8 mouse cellular contexts compared by ENCODE assay signal in the genomic region with DNA sequence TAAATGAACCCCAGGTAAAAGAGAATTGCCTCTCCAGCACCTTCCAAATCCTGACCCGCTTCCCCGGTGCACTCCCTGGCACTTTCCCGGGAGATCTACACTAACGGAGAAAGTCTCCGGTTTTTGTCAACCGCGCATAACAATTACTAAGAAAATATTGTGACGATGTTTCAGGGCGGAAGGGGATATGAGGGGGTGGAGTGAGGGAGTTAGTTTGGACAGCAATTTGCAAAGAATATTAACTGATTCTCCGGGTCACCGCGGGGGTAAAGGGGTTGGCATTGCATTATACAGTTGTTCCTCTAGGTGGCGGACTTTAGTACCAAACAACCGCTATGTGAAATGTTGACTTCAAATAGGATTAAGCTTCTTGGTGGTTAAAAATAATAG. TPM values are rescaled to one million over a fixed set of nuclear protein-coding genes. Genes with fewer than 3 reads are reported as not detected.
DNase-seq lines count a peak whose midpoint lies in the region; ATAC-seq lines count a peak whose summit lies in the region.

No protein-coding gene starts in this region.

- H3K4me1 ChIP-seq in megakaryocyte, embryonic 14.5 days, result no peaks in the 10 kb centered on the region; the same call in 1 of the 2 replicates
- H3K4me1 ChIP-seq in hindbrain, embryonic 13.5 days (replicated peaks), result peaks cover 8% of the 10 kb centered on the region; the same call in 1 of the 2 replicates

- under 1% methylated on average over 14 of the region's 14 CpGs for WGBS in hindbrain, embryonic 13.5 days

- no peak for ATAC-seq in megakaryocyte, adult 5-6 weeks (ENCODE audit: poor library complexity, severe bottlenecking)
- no peak for ATAC-seq in hindbrain, embryonic 13.5 days (ENCODE audit: low FRiP score)

- H3K27ac ChIP-seq in hindbrain, embryonic 13.5 days, result no peak overlapping the region

- H3K9ac ChIP-seq in hindbrain, embryonic 13.5 days, result no peak overlapping the region

- peak overlapping the region; percentile 34 for H3K4me2 ChIP-seq in hindbrain, embryonic 13.5 days

- H3K27me3 ChIP-seq in megakaryocyte, embryonic 14.5 days (replicated peaks), result peaks cover 71% of the 10 kb centered on the region
- peaks cover 94% of the 10 kb centered on the region for H3K27me3 ChIP-seq in hindbrain, embryonic 13.5 days

- peak overlapping the region; percentile 64 for H3K4me3 ChIP-seq in megakaryocyte, embryonic 14.5 days (replicated peaks)
- H3K4me3 ChIP-seq in hindbrain, embryonic 13.5 days, result peak overlapping the region; percentile 4; the same call in 1 of the 2 replicates

- DNase-seq in adrenal gland, postnatal 14 days, result peak; percentile 28
- no peak for DNase-seq in adrenal gland, adult 8-10 months
- peak; percentile 14 for DNase-seq in lung, postnatal 14 days
- no peak for DNase-seq in gastrocnemius, adult 18-20 months (ENCODE audit: low spot score)
- DNase-seq in cerebellum, adult 9-11 months, result no peak

- H3K9me3 ChIP-seq in megakaryocyte, embryonic 14.5 days, result 0 out of 2 replicates have a peak, but pooled peaks cover 3% of the 10 kb centered on the region
- no peaks in the 10 kb centered on the region for H3K9me3 ChIP-seq in hindbrain, embryonic 13.5 days

- H3K36me3 ChIP-seq in megakaryocyte, embryonic 14.5 days (replicated peaks; ENCODE audit: low read length), result no peaks in the 10 kb centered on the region
- H3K36me3 ChIP-seq in hindbrain, embryonic 13.5 days, result no peaks in the 10 kb centered on the region

RNA-seq across cellular contexts. Expression of a gene that starts 7.9 kb away (rescaled TPM):
- total RNA-seq in adrenal gland, postnatal 14 days (2021), result not detected in 2 replicates
- total RNA-seq in adrenal gland, adult 8-10 months (2022), result not detected
- not detected in 2 replicates for polyA plus RNA-seq in megakaryocyte, embryonic 14.5 days (2012; ENCODE audit: insufficient read depth, low replicate concordance)
- total RNA-seq in megakaryocyte, adult 5-6 weeks (2015), result not detected in 2 replicates
- not detected in 2 replicates for total RNA-seq in megakaryocyte, adult 5-6 weeks (2017)
- 0.40 and 0.44 TPM in 2 replicates for polyA plus RNA-seq in hindbrain, embryonic 13.5 days (2015; fragmentation: Nextera tagmentation; extraction: Ambion mirVana)
- total RNA-seq in gastrocnemius, adult 18-20 months (2021), result not detected

RNA-seq across cellular contexts. Expression of a gene that starts 10.4 kb away (rescaled TPM):
- not detected in 2 replicates for total RNA-seq in adrenal gland, postnatal 14 days (2021)
- total RNA-seq in adrenal gland, adult 8-10 months (2022), result not detected
- not detected in 2 replicates for polyA plus RNA-seq in megakaryocyte, embryonic 14.5 days (2012; ENCODE audit: insufficient read depth, low replicate concordance)
- total RNA-seq in megakaryocyte, adult 5-6 weeks (2015), result not detected in 2 replicates
- total RNA-seq in megakaryocyte, adult 5-6 weeks (2017), result not detected in 2 replicates
- not detected in 2 replicates for polyA plus RNA-seq in hindbrain, embryonic 13.5 days (2015; fragmentation: Nextera tagmentation; extraction: Ambion mirVana)
- not detected for total RNA-seq in gastrocnemius, adult 18-20 months (2021)

Comparison
In these comparisons a context has a peak if more than half of its experiments do, and no peak if none do; other contexts are left out.
1. DNase-seq: peak in adrenal gland, postnatal 14 days (single experiment) and lung, postnatal 14 days (single experiment); none in adrenal gland, adult 8-10 months (single experiment), gastrocnemius, adult 18-20 months (single experiment) and cerebellum, adult 9-11 months (single experiment).